Mouse (Mus musculus): ENCODE results near the gene Htr3a.

The Htr3a gene

GRCm38 (mm10) chr9:48910885-48911537, at the start of gene Htr3a:
Gene Htr3a (minus strand): TSS chr9:48911099.
- DNase-seq (ENCODE audit: low read depth, low spot score) = peak; percentile 43

GRCm38 (mm10) chr9:48947565-48947964, 36.7 kb upstream of the Htr3a start:
- no peak for DNase-seq (ENCODE audit: low read depth, low spot score)

GRCm38 (mm10) chr9:48942349-48942748, 31.4 kb upstream of the Htr3a start:
- DNase-seq (ENCODE audit: low read depth, low spot score) = no peak

- no peak for DNase-seq (ENCODE audit: low read depth, low spot score)
Measured at GRCm38 (mm10) chr9:48929436-48929835, 18.5 kb upstream of the Htr3a start.

GRCm38 (mm10) chr9:48928781-48929180, 17.9 kb upstream of the Htr3a start:
- no peak for DNase-seq (ENCODE audit: low read depth, low spot score)

- no peak for DNase-seq (ENCODE audit: low read depth, low spot score)
Measured at GRCm38 (mm10) chr9:48916011-48916788, 5.3 kb upstream of the Htr3a start.

GRCm38 (mm10) chr9:48904421-48904820, 6.5 kb downstream of the Htr3a start:
- DNase-seq (ENCODE audit: low read depth, low spot score) = no peak

GRCm38 (mm10) chr9:48903766-48904165, 7.1 kb downstream of the Htr3a start:
- no peak for DNase-seq (ENCODE audit: low read depth, low spot score)

- no peak for DNase-seq (ENCODE audit: low read depth, low spot score)
Measured at GRCm38 (mm10) chr9:48898551-48898950, 12.3 kb downstream of the Htr3a start.

GRCm38 (mm10) chr9:48895819-48896536, 14.9 kb downstream of the Htr3a start:
- DNase-seq (ENCODE audit: low read depth, low spot score) = peak; percentile 45

- DNase-seq (ENCODE audit: low read depth, low spot score) = no peak
Measured at GRCm38 (mm10) chr9:48894755-48895154, 16.1 kb downstream of the Htr3a start.

- DNase-seq (ENCODE audit: low read depth, low spot score) = peak; percentile 55
Measured at GRCm38 (mm10) chr9:48893986-48894385, 16.9 kb downstream of the Htr3a start.

- DNase-seq (ENCODE audit: low read depth, low spot score) = no peak
Measured at GRCm38 (mm10) chr9:48889093-48889492, 21.8 kb downstream of the Htr3a start.

- no peak for DNase-seq (ENCODE audit: low read depth, low spot score)
Measured at GRCm38 (mm10) chr9:48872896-48873295, 38.0 kb downstream of the Htr3a start.

- DNase-seq (ENCODE audit: low read depth, low spot score) = no peak
Measured at GRCm38 (mm10) chr9:48866523-48867121, 44.3 kb downstream of the Htr3a start.

- no peak for DNase-seq (ENCODE audit: low read depth, low spot score)
Measured at GRCm38 (mm10) chr9:48865235-48865634, 45.7 kb downstream of the Htr3a start.

- DNase-seq (ENCODE audit: low read depth, low spot score) = no peak
Measured at GRCm38 (mm10) chr9:48861481-48861880, 49.4 kb downstream of the Htr3a start.

- DNase-seq (ENCODE audit: low read depth, low spot score) = no peak
Measured at GRCm38 (mm10) chr9:48860526-48860845, 50.4 kb downstream of the Htr3a start.

- no peak for DNase-seq (ENCODE audit: low read depth, low spot score)
Measured at GRCm38 (mm10) chr9:48859828-48860525, 50.9 kb downstream of the Htr3a start.

GRCm38 (mm10) chr9:48857944-48858343, 53.0 kb downstream of the Htr3a start:
- DNase-seq (ENCODE audit: low read depth, low spot score) = no peak

- no peak for DNase-seq (ENCODE audit: low read depth, low spot score)
Measured at GRCm38 (mm10) chr9:48856240-48856639, 54.7 kb downstream of the Htr3a start.

- DNase-seq (ENCODE audit: low read depth, low spot score) = no peak
Measured at GRCm38 (mm10) chr9:48849531-48849930, 61.4 kb downstream of the Htr3a start.

All from brain, embryonic 18.5 days (tissue).